Mouse (Mus musculus) layer of hippocampus, postnatal 25 days (tissue): ENCODE measurements at regions not wholly inside any gene's neighbourhood (a gene's known extent, or its start where the extent isn't known, plus 50 kb on each side); places are given as distances from the start of the nearest gene placed in this dataset.
A peak's percentile ranks its signal among the peaks of the same experiment; 100 is the strongest.
"Not testable (repeated sequence)": the region's sequence is repeated elsewhere in the genome, so short reads cannot be mapped to it uniquely, and the experiment has no call there.

Experiments
- DNase-seq, 2 experiments: peaks; one replicate each; pipeline ENCODE4 v3.0.0; 2022; ENCODE audit warnings: mixed read lengths in 2 of 2, low spot score in 1 of 2; ENCODE audit errors: extremely low spot score in 1 of 2

GRCm38 (mm10) chr16:65629186-65629585 lies 66.7 kb upstream of the Chmp2b start:
- peak; percentile 20 to 55 for DNase-seq

- DNase-seq, result no peak
Measured at GRCm38 (mm10) chr16:65631680-65632079, 69.2 kb upstream of the Chmp2b start.

GRCm38 (mm10) chr16:65646741-65647140 lies 84.2 kb upstream of the Chmp2b start:
- DNase-seq, result not testable (repeated sequence)

GRCm38 (mm10) chr16:65649061-65649460 lies 86.5 kb upstream of the Chmp2b start:
- DNase-seq, result no peak

GRCm38 (mm10) chr16:65655490-65655889 lies 93.0 kb upstream of the Chmp2b start:
- no peak for DNase-seq

GRCm38 (mm10) chr16:65657829-65658228 lies 95.3 kb upstream of the Chmp2b start:
- DNase-seq, result no peak

- DNase-seq, result no peak
Measured at GRCm38 (mm10) chr16:65664787-65665186, 102.3 kb upstream of the Chmp2b start.

- no peak for DNase-seq
Measured at GRCm38 (mm10) chr16:65672116-65672515, 109.6 kb upstream of the Chmp2b start.

GRCm38 (mm10) chr16:65683089-65683488 lies 120.6 kb upstream of the Chmp2b start:
- no peak for DNase-seq

GRCm38 (mm10) chr16:65683703-65684320 lies 121.3 kb upstream of the Chmp2b start:
- no peak for DNase-seq

GRCm38 (mm10) chr16:65693626-65694025 lies 121.4 kb upstream of the Vgll3 start:
- DNase-seq, result no peak

GRCm38 (mm10) chr16:65715631-65716030 lies 99.4 kb upstream of the Vgll3 start:
- no peak for DNase-seq

GRCm38 (mm10) chr16:65718791-65719472 lies 96.1 kb upstream of the Vgll3 start:
- DNase-seq, result no peak

- DNase-seq, result no peak
Measured at GRCm38 (mm10) chr16:65720953-65721352, 94.1 kb upstream of the Vgll3 start.

GRCm38 (mm10) chr16:65725559-65726269 lies 89.3 kb upstream of the Vgll3 start:
- no peak for DNase-seq

GRCm38 (mm10) chr16:65726289-65726688 lies 88.8 kb upstream of the Vgll3 start:
- no peak for DNase-seq

GRCm38 (mm10) chr16:65729322-65729721 lies 85.7 kb upstream of the Vgll3 start:
- no peak for DNase-seq

GRCm38 (mm10) chr16:65739652-65740051 lies 75.4 kb upstream of the Vgll3 start:
- no peak for DNase-seq

- DNase-seq, result no peak
Measured at GRCm38 (mm10) chr16:65742951-65743350, 72.1 kb upstream of the Vgll3 start.

- no peak for DNase-seq
Measured at GRCm38 (mm10) chr16:65755667-65756066, 59.4 kb upstream of the Vgll3 start.
